Mouse (Mus musculus) ES-E14 (cell line): ENCODE results near the gene Rfx7.

Source experiments
- CHD2 ChIP-seq: IDR thresholded peaks from 2 replicates; pipeline ENCODE4 v1.6.1; 2014; ENCODE audit warnings: mild to moderate bottlenecking, low read depth, low read length, inconsistent platforms
- HCFC1 ChIP-seq: IDR thresholded peaks from 2 replicates; pipeline ENCODE4 v1.6.1; 2012; ENCODE audit warnings: low read length, inconsistent platforms, borderline replicate concordance; ENCODE audit not compliant: insufficient read depth
- MAFK ChIP-seq: IDR thresholded peaks from 2 replicates; pipeline ENCODE4 v1.6.1; 2014; ENCODE audit warnings: mild to moderate bottlenecking, low read depth, low read length, inconsistent platforms; ENCODE audit not compliant: insufficient read depth
- ZC3H11A ChIP-seq: IDR thresholded peaks from 2 replicates; pipeline ENCODE4 v1.6.1; 2012; ENCODE audit warnings: low read depth, mild to moderate bottlenecking, inconsistent platforms, low read length, borderline replicate concordance

GRCm38 (mm10) chr9:72493465-72493864 is 38.6 kb upstream of the Rfx7 start:
- TF ChIP-seq CHD2 (no peak), ZC3H11A (no peak), MAFK (no peak), HCFC1 (no peak)
